Mouse (Mus musculus) embryonic facial prominence, embryonic 15.5 days (tissue): ENCODE data around the gene Pcdh8. TPM values are rescaled to one million over a fixed set of nuclear protein-coding genes. Genes with fewer than 3 reads are reported as not detected.

ENCODE experiments used
- ATAC-seq: fragments of 200-750 bp; cut with Nextera tagmentation; 2 replicates; pipeline ENCODE4 v1.8.0; 2017; ENCODE audit warnings: low read depth, moderate TSS enrichment; ENCODE audit not compliant: insufficient number of reproducible peaks, low FRiP score, low TSS enrichment
- H3K27ac ChIP-seq: fragments of 300-500 bp; sonication (generic); replicated peaks from 2 replicates; pipeline ENCODE4 v1.5.1; 2015; ENCODE audit warnings: mild to moderate bottlenecking, inconsistent platforms
- H3K27me3 ChIP-seq: fragments of 300-500 bp; sonication (generic); 2 replicates; pipeline ENCODE4 v1.6.1; 2015; ENCODE audit warnings: inconsistent platforms
- H3K36me3 ChIP-seq: fragments of 300-500 bp; sonication (generic); 2 replicates; pipeline ENCODE4 v1.6.1; 2015; ENCODE audit warnings: mild to moderate bottlenecking, inconsistent platforms
- H3K4me1 ChIP-seq: fragments of 300-500 bp; sonication (generic); 2 replicates; pipeline ENCODE4 v1.6.1; 2015; ENCODE audit warnings: inconsistent platforms
- H3K4me2 ChIP-seq: fragments of 300-500 bp; sonication (generic); replicated peaks from 2 replicates; pipeline ENCODE4 v1.6.1; 2015; ENCODE audit warnings: mild to moderate bottlenecking, inconsistent platforms
- H3K4me3 ChIP-seq: fragments of 300-500 bp; sonication (generic); replicated peaks from 2 replicates; pipeline ENCODE4 v1.5.1; 2015; ENCODE audit warnings: mild to moderate bottlenecking, inconsistent platforms
- H3K9ac ChIP-seq: fragments of 300-500 bp; sonication (generic); 2 replicates; pipeline ENCODE4 v1.6.1; 2015; ENCODE audit warnings: inconsistent platforms
- H3K9me3 ChIP-seq: fragments of 300-500 bp; sonication (generic); replicated peaks from 2 replicates; pipeline ENCODE4 v1.6.1; 2016; ENCODE audit warnings: inconsistent platforms
- WGBS: fragments of 180-500 bp; shearing (Covaris S2); methylation state at CpG from one replicate; pipeline ENCODE4 v1.1.7; 2015; 5-methylcytosine and 5-hydroxymethylcytosine counted together
- polyA plus RNA-seq: library from polyadenylated mRNA; unstranded; fragments of >200 nt; fragmentation: Nextera tagmentation; extraction: Ambion mirVana; gene quantifications from 2 replicates; pipeline ENCODE4 v1.2.1, GENCODE M21; 2015

Gene Pcdh8
- 3.1 and 3.8 TPM in 2 replicates for polyA plus RNA-seq

DNA sequence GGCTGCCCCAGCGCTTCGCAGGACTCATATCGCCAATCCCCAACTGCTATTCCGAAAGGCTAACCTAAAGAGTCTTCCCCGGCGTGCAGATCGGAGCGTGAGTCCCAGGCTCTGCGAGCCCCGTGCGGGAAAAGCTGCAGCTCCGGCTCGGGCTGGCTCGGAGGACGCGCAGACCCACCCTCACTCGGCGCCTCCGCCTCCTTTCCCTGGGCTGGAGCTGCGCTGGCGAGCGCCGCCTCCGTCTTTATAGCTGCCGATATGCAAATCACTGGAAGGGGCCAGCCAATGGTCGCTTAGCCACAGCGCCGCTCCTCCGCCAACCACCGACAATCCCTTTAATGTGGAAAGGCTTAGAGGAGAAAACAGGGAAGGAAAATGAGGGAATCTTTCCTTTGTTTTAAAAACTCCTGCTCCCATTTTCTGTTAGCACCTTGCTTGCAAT is at the start of gene Pcdh8:
TSS of gene Pcdh8 (minus strand) at position 219 of the 442 bp plus-strand sequence.
- H3K4me1 ChIP-seq = peaks cover 52% of the 10 kb centered on the region
- WGBS = under 1% methylated on average over 30 of the region's 30 CpGs

GRCm38 (mm10) chr14:79814709-79815108 is 43.6 kb upstream of the Pcdh8 start:
- no peak for ATAC-seq
- Histone ChIP-seq H3K9ac (no peak overlapping the region), H3K36me3 (no peaks in the 10 kb centered on the region), H3K4me2 (no peak overlapping the region), H3K4me1 (no peaks in the 10 kb centered on the region), H3K27me3 (no peaks in the 10 kb centered on the region), H3K4me3 (no peak overlapping the region), H3K9me3 (no peaks in the 10 kb centered on the region), H3K27ac (no peak overlapping the region)
- 60% methylated on average over 8 of the region's 8 CpGs for WGBS

More for the DNA sequence above, at the start of gene Pcdh8:
- Histone ChIP-seq H3K4me2 (peak within 1 kb of the TSS; percentile 67), H3K27me3 (peaks cover 94% of the 10 kb centered on the region), H3K9ac (no peak within 1 kb of the TSS), H3K36me3 (no peaks in the 10 kb centered on the region), H3K4me3 (peak within 1 kb of the TSS; percentile 37), H3K9me3 (no peaks in the 10 kb centered on the region), H3K27ac (no peak within 1 kb of the TSS)
- ATAC-seq = peak; percentile 89

GRCm38 (mm10) chr14:79814084-79814483 is 43.0 kb upstream of the Pcdh8 start:
- Histone ChIP-seq H3K36me3 (no peaks in the 10 kb centered on the region), H3K4me2 (no peak overlapping the region), H3K4me1 (no peaks in the 10 kb centered on the region), H3K9me3 (no peaks in the 10 kb centered on the region), H3K27me3 (no peaks in the 10 kb centered on the region), H3K27ac (no peak overlapping the region), H3K9ac (no peak overlapping the region), H3K4me3 (no peak overlapping the region)
- ATAC-seq = no peak
- 49% methylated on average over 1 of the region's 1 CpGs for WGBS

DNA sequence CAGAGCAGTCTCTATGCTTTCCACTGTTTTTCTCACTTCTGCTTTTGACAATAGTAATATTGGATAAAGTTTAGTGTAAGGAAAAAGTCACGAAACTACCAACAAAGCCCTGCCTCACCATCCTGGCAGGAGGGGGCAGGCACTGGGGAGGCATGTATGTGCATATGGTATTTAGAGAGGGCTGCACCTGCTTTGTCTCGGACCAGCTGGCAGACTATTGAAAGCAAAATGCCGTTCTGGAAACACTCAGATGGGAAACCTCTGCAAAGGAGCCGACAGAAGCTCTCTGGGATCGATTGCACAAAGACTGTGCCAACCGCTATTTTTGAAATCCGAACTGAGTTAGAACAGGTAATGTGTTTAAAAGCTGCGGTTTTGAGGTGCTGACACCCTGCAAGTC is 22.1 kb upstream of the Pcdh8 start:
- Histone ChIP-seq H3K9me3 (no peaks in the 10 kb centered on the region), H3K27ac (no peak overlapping the region), H3K36me3 (no peaks in the 10 kb centered on the region), H3K27me3 (no peaks in the 10 kb centered on the region), H3K4me3 (no peak overlapping the region), H3K9ac (no peak overlapping the region), H3K4me1 (no peaks in the 10 kb centered on the region), H3K4me2 (no peak overlapping the region)
- ATAC-seq = no peak; the same call in 1 of the 2 replicates
- 59% methylated on average over 8 of the region's 8 CpGs for WGBS

- Histone ChIP-seq H3K36me3 (no peaks in the 10 kb centered on the region), H3K27ac (no peak overlapping the region), H3K4me3 (no peak overlapping the region), H3K4me2 (no peak overlapping the region), H3K4me1 (no peaks in the 10 kb centered on the region), H3K27me3 (no peaks in the 10 kb centered on the region), H3K9ac (no peak overlapping the region), H3K9me3 (no peaks in the 10 kb centered on the region)
- 24% methylated on average over 4 of the region's 4 CpGs for WGBS
- ATAC-seq = no peak
Observed at GRCm38 (mm10) chr14:79789535-79789934, 18.4 kb upstream of the Pcdh8 start.

DNA sequence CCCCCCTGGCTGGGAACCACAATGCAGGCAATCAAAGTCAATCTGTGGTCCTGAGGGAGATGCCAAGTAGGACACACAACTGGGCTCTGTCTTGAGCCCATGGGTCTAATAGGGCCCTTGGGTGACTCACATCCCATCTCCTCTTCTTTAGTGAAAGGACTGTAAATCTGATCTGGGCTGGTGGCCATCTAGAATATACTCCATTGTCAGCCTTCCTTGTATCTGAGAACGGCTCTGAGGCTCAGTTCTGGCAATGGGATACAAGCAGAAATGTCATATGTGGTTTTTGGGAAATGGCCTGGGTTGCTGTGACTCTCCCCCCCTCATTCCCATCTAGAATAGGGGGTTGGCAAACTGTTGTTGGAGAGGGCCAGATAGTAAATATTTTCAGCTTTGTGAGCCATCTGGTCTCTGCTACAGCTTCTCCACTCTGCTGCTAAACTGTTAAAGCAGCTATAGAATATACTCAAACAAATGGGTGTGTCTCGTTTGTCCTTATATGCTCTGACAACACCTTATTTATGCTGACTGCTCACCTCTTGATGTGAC is 17.6 kb upstream of the Pcdh8 start:
- no peaks in the 10 kb centered on the region for H3K27me3 ChIP-seq
- H3K9ac ChIP-seq = no peak overlapping the region
- H3K4me2 ChIP-seq = no peak overlapping the region
- no peak for ATAC-seq
- WGBS = 57% methylated on average over 2 of the region's 2 CpGs
- no peaks in the 10 kb centered on the region for H3K36me3 ChIP-seq
- no peaks in the 10 kb centered on the region for H3K4me1 ChIP-seq
- H3K4me3 ChIP-seq = no peak overlapping the region
- H3K27ac ChIP-seq = no peak overlapping the region
- H3K9me3 ChIP-seq = no peaks in the 10 kb centered on the region

DNA sequence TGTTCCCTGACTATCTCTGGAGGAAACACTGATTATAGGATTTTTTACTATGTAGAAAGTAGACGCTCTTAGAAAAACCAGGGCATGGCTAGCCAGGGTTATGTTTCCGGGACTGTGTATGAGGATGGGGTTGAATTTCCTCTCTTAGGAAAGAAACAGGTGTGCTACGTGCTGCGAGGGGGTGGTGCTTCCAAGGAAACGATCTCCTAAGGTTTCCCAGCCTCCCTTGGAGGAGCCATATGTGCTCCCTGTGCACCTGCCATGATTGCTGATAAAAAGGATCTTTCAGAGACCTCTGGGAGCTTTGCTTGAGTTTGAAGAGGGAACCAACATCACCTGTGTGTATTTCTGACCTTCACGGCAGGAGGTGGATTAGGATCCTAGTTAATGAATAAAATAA is 16.8 kb upstream of the Pcdh8 start:
- peak; percentile 51 for ATAC-seq
- 80% methylated on average over 6 of the region's 6 CpGs for WGBS

DNA sequence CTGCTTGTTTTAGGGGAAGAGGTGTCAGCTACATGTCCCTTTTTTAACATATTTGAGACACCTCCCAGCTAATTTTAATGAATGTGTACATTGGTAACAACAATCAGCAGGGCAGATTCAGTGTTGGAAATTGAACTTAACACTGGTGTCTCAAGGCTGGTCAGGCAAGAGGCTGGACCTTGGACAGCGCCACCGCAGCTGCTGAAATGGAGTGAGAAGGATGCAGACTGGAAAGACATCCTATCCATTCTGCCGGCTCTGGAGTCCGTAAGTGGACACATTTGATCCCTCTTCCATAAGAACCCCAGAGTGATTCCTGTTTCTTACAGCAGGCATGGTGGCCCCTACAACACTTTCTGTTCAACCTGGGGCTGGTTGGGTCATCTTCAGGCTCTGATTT is 14.3 kb upstream of the Pcdh8 start:
- Histone ChIP-seq H3K9ac (no peak overlapping the region), H3K36me3 (no peaks in the 10 kb centered on the region), H3K9me3 (no peaks in the 10 kb centered on the region), H3K4me3 (no peak overlapping the region), H3K4me1 (no peaks in the 10 kb centered on the region), H3K27me3 (peaks cover under 1% of the 10 kb centered on the region; the same call in 1 of the 2 replicates), H3K27ac (no peak overlapping the region), H3K4me2 (no peak overlapping the region)
- WGBS = 19% methylated on average over 4 of the region's 4 CpGs
- ATAC-seq = no peak

More for the DNA sequence above, 16.8 kb upstream of the Pcdh8 start:
- Histone ChIP-seq H3K4me3 (no peak overlapping the region), H3K27me3 (no peaks in the 10 kb centered on the region), H3K9me3 (no peaks in the 10 kb centered on the region), H3K4me2 (no peak overlapping the region), H3K4me1 (no peaks in the 10 kb centered on the region), H3K27ac (no peak overlapping the region), H3K36me3 (no peaks in the 10 kb centered on the region), H3K9ac (no peak overlapping the region)

GRCm38 (mm10) chr14:79780889-79781288 is 9.8 kb upstream of the Pcdh8 start:
- H3K4me2 ChIP-seq = no peak overlapping the region
- H3K36me3 ChIP-seq = no peaks in the 10 kb centered on the region
- 69% methylated on average over 1 of the region's 1 CpGs for WGBS
- H3K27me3 ChIP-seq = peaks cover 17% of the 10 kb centered on the region
- ATAC-seq = no peak
- H3K4me1 ChIP-seq = no peaks in the 10 kb centered on the region
- no peak overlapping the region for H3K9ac ChIP-seq
- no peak overlapping the region for H3K4me3 ChIP-seq
- no peak overlapping the region for H3K27ac ChIP-seq
- no peaks in the 10 kb centered on the region for H3K9me3 ChIP-seq

- ATAC-seq = no peak
- H3K9me3 ChIP-seq = no peaks in the 10 kb centered on the region
- H3K27ac ChIP-seq = no peak overlapping the region
- WGBS = 39% methylated on average over 6 of the region's 6 CpGs
- H3K4me3 ChIP-seq = no peak overlapping the region
- H3K4me2 ChIP-seq = no peak overlapping the region
- peaks cover 23% of the 10 kb centered on the region for H3K27me3 ChIP-seq
- no peak overlapping the region for H3K9ac ChIP-seq
- H3K36me3 ChIP-seq = no peaks in the 10 kb centered on the region
- no peaks in the 10 kb centered on the region for H3K4me1 ChIP-seq
Observed at GRCm38 (mm10) chr14:79780332-79780731, 9.2 kb upstream of the Pcdh8 start.

DNA sequence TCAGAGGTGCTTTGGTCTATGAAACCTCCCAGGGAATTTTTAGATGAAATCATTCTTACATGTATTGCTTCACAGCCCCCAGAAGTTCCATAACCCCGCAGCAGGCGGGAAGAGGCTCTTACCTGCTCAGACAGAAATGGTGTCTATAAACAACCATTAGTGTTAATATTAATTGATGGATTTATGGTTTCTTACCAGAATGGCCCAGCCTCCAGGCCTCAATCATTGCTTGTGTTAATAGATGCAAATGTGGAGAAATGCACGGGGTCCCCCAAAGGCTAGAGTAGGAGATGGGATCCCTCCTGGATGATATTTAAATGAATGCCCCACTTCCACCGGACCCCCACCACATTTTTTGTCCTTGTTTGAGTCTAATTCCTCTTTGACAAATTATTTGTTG is 8.7 kb upstream of the Pcdh8 start:
- WGBS = 63% methylated on average over 4 of the region's 4 CpGs

More for the DNA sequence above, 8.7 kb upstream of the Pcdh8 start:
- no peaks in the 10 kb centered on the region for H3K36me3 ChIP-seq
- H3K4me3 ChIP-seq = no peak overlapping the region
- H3K9ac ChIP-seq = no peak overlapping the region
- ATAC-seq = no peak
- peaks cover 28% of the 10 kb centered on the region for H3K27me3 ChIP-seq
- H3K9me3 ChIP-seq = no peaks in the 10 kb centered on the region
- H3K4me2 ChIP-seq = no peak overlapping the region
- H3K27ac ChIP-seq = no peak overlapping the region
- H3K4me1 ChIP-seq = no peaks in the 10 kb centered on the region
